Mouse (Mus musculus): ENCODE data around the gene Prkn. TPM values are rescaled to one million over a fixed set of nuclear protein-coding genes. Genes with fewer than 3 reads are reported as not detected.
A peak's percentile ranks its signal among the peaks of the same experiment; 100 is the strongest.
"Not testable (repeated sequence)": the region's sequence is repeated elsewhere in the genome, so short reads cannot be mapped to it uniquely, and the experiment has no call there.

The Prkn gene
- polyA plus RNA-seq, 1 experiment from 2014 or later, result 2.3 TPM

DNA sequence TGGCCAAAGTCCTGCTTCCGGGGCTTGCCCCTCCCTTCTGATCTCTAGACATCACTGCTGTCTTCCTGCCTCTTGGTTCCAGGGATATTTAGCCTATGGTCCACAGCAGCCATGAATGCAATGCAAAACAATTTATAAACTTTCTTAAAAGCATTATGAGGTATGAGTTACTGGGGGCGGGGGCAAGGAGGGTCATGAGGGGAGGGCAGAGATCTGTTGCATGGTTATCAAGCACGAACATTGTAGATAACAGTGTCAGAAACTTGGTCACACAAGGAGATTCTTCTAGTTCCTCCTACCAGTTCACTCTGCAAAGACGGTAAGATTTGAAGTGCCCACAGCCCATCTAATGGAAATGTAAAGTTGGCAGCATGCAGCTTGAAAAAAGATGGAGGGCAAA lies 1149.1 kb downstream of the Prkn start:
- no peak overlapping the region for H3K27ac ChIP-seq (replicated peaks)
- no peak overlapping the region for H3K9ac ChIP-seq (ENCODE audit: low read length)
- H3K27me3 ChIP-seq (ENCODE audit: control insufficient read depth, insufficient read depth, low read length), result no peaks in the 10 kb centered on the region
- TF ChIP-seq CTCF (IDR thresholded peaks at IDR 0.05; ENCODE audit: low read depth), result no peak
- TF ChIP-seq EP300 (optimal IDR thresholded peaks at IDR 0.05), result no peak
- WGBS, result 83% methylated on average over 4 of the region's 4 CpGs
- DNase-seq (ENCODE audit: low spot score) (no peak), ATAC-seq (ENCODE audit: low FRiP score, low TSS enrichment) (no peak)
- H3K9me3 ChIP-seq (ENCODE audit: control insufficient read depth, low read length), result no peaks in the 10 kb centered on the region
- H3K4me3 ChIP-seq (ENCODE audit: low read depth, low read length), result no peak overlapping the region
- H3K4me1 ChIP-seq (replicated peaks; ENCODE audit: control insufficient read depth, insufficient read depth), result no peaks in the 10 kb centered on the region
- no peak overlapping the region for H3K4me2 ChIP-seq (replicated peaks; ENCODE audit: low read depth)
- no peaks in the 10 kb centered on the region for H3K36me3 ChIP-seq (ENCODE audit: control insufficient read depth, insufficient read depth, low read length)

GRCm38 (mm10) chr17:11990386-11991087 lies 1150.4 kb downstream of the Prkn start:
- no peak for TF ChIP-seq CTCF (IDR thresholded peaks at IDR 0.05; ENCODE audit: low read depth)
- TF ChIP-seq EP300 (optimal IDR thresholded peaks at IDR 0.05), result no peak
- ATAC-seq (ENCODE audit: low FRiP score, low TSS enrichment) (no peak), DNase-seq (ENCODE audit: low spot score) (no peak)
- Histone ChIP-seq H3K9me3 (ENCODE audit: control insufficient read depth, low read length) (no peaks in the 10 kb centered on the region), H3K4me2 (replicated peaks; ENCODE audit: low read depth) (no peak overlapping the region), H3K36me3 (ENCODE audit: control insufficient read depth, insufficient read depth, low read length) (no peaks in the 10 kb centered on the region), H3K9ac (ENCODE audit: low read length) (no peak overlapping the region), H3K27ac (replicated peaks) (no peak overlapping the region), H3K27me3 (ENCODE audit: control insufficient read depth, insufficient read depth, low read length) (no peaks in the 10 kb centered on the region), H3K4me1 (replicated peaks; ENCODE audit: control insufficient read depth, insufficient read depth) (no peaks in the 10 kb centered on the region), H3K4me3 (ENCODE audit: low read depth, low read length) (no peak overlapping the region)
- WGBS, result 84% methylated on average over 11 of the region's 11 CpGs

GRCm38 (mm10) chr17:11993249-11993648 lies 1153.1 kb downstream of the Prkn start:
- TF ChIP-seq CTCF (IDR thresholded peaks at IDR 0.05; ENCODE audit: low read depth) (peak; percentile 78), EP300 (optimal IDR thresholded peaks at IDR 0.05) (no peak)
- DNase-seq (ENCODE audit: low spot score), result peak; percentile 50
- H3K36me3 ChIP-seq (ENCODE audit: control insufficient read depth, insufficient read depth, low read length), result no peaks in the 10 kb centered on the region

DNA sequence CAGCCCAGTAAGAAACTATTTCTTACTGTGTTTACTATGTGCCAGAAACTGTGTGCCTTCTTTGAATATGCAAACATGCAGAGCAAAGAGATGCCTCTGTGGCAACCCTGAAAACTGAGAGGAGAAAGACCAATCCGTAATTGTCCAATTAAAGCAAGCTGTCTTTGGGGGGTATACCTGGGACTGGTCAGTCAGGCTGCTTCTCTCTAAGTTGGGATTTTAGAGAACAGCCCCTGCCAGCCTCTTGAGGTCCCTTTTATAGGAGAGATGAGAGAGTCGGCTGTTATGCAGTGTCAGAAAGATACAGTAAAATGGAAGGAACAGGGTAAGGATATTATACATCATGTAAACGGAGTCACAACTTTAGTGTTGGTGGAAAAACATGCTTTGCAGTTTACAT lies 1154.1 kb downstream of the Prkn start:
- no peaks in the 10 kb centered on the region for H3K36me3 ChIP-seq (ENCODE audit: control insufficient read depth, insufficient read depth, low read length)
- H3K4me3 ChIP-seq (ENCODE audit: low read depth, low read length), result no peak overlapping the region
- no peak overlapping the region for H3K27ac ChIP-seq (replicated peaks)
- no peak overlapping the region for H3K9ac ChIP-seq (ENCODE audit: low read length)
- DNase-seq (ENCODE audit: low spot score), result no peak
- no peak for ATAC-seq (ENCODE audit: low FRiP score, low TSS enrichment)
- H3K9me3 ChIP-seq (ENCODE audit: control insufficient read depth, low read length), result no peaks in the 10 kb centered on the region
- no peaks in the 10 kb centered on the region for H3K4me1 ChIP-seq (replicated peaks; ENCODE audit: control insufficient read depth, insufficient read depth)
- WGBS, result 78% methylated on average over 3 of the region's 3 CpGs
- no peak overlapping the region for H3K4me2 ChIP-seq (replicated peaks; ENCODE audit: low read depth)
- H3K27me3 ChIP-seq (ENCODE audit: control insufficient read depth, insufficient read depth, low read length), result no peaks in the 10 kb centered on the region
- TF ChIP-seq EP300 (optimal IDR thresholded peaks at IDR 0.05) (no peak), CTCF (IDR thresholded peaks at IDR 0.05; ENCODE audit: low read depth) (no peak)

More at GRCm38 (mm10) chr17:11993249-11993648, 1153.1 kb downstream of the Prkn start:
- Histone ChIP-seq H3K9ac (ENCODE audit: low read length) (no peak overlapping the region), H3K9me3 (ENCODE audit: control insufficient read depth, low read length) (no peaks in the 10 kb centered on the region), H3K4me2 (replicated peaks; ENCODE audit: low read depth) (no peak overlapping the region), H3K27ac (replicated peaks) (no peak overlapping the region), H3K4me1 (replicated peaks; ENCODE audit: control insufficient read depth, insufficient read depth) (no peaks in the 10 kb centered on the region), H3K27me3 (ENCODE audit: control insufficient read depth, insufficient read depth, low read length) (no peaks in the 10 kb centered on the region), H3K4me3 (ENCODE audit: low read depth, low read length) (no peak overlapping the region)
- 30% methylated on average over 8 of the region's 8 CpGs for WGBS
- ATAC-seq (ENCODE audit: low FRiP score, low TSS enrichment), result no peak

DNA sequence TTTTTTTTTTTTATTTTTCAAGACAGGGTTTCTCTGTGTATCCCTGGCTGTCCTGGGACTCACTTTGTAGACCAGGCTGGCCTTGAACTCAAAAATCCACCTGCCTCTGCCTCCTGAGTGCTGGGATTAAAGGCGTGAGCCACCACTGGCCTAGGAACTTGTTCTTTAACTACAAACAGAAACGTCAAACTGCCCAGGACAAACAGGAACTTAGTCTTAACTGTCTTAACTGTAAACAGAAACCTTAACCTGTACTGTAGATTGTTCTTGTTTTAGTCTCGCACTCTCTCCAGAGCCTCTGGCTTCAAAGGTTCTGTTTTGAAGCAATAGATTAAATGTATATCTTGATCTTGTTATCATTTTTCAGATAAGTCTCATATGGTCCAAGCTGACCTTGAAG lies 1154.6 kb downstream of the Prkn start:
- not testable (repeated sequence) for H3K4me2 ChIP-seq (replicated peaks; ENCODE audit: low read depth); H3K27me3 ChIP-seq (ENCODE audit: control insufficient read depth, insufficient read depth, low read length); H3K27ac ChIP-seq (replicated peaks); H3K4me1 ChIP-seq (replicated peaks; ENCODE audit: control insufficient read depth, insufficient read depth); H3K36me3 ChIP-seq (ENCODE audit: control insufficient read depth, insufficient read depth, low read length); H3K4me3 ChIP-seq (ENCODE audit: low read depth, low read length); H3K9me3 ChIP-seq (ENCODE audit: control insufficient read depth, low read length); ATAC-seq (ENCODE audit: low FRiP score, low TSS enrichment); H3K9ac ChIP-seq (ENCODE audit: low read length); DNase-seq (ENCODE audit: low spot score)
- 53% methylated on average over 3 of the region's 3 CpGs for WGBS

GRCm38 (mm10) chr17:11995522-11995921 lies 1155.3 kb downstream of the Prkn start:
- H3K27ac ChIP-seq (replicated peaks), result no peak overlapping the region
- H3K4me1 ChIP-seq (replicated peaks; ENCODE audit: control insufficient read depth, insufficient read depth), result no peaks in the 10 kb centered on the region
- no peak for DNase-seq (ENCODE audit: low spot score)
- no peaks in the 10 kb centered on the region for H3K36me3 ChIP-seq (ENCODE audit: control insufficient read depth, insufficient read depth, low read length)
- H3K27me3 ChIP-seq (ENCODE audit: control insufficient read depth, insufficient read depth, low read length), result no peaks in the 10 kb centered on the region
- no peaks in the 10 kb centered on the region for H3K9me3 ChIP-seq (ENCODE audit: control insufficient read depth, low read length)
- no peak overlapping the region for H3K9ac ChIP-seq (ENCODE audit: low read length)
- 89% methylated on average over 3 of the region's 3 CpGs for WGBS
- no peak overlapping the region for H3K4me2 ChIP-seq (replicated peaks; ENCODE audit: low read depth)
- no peak for ATAC-seq (ENCODE audit: low FRiP score, low TSS enrichment)
- H3K4me3 ChIP-seq (ENCODE audit: low read depth, low read length), result no peak overlapping the region
- TF ChIP-seq EP300 (optimal IDR thresholded peaks at IDR 0.05), result no peak
- no peak for TF ChIP-seq CTCF (IDR thresholded peaks at IDR 0.05; ENCODE audit: low read depth)
